Mouse (Mus musculus): ENCODE results near the gene Hilpda.

DNA sequence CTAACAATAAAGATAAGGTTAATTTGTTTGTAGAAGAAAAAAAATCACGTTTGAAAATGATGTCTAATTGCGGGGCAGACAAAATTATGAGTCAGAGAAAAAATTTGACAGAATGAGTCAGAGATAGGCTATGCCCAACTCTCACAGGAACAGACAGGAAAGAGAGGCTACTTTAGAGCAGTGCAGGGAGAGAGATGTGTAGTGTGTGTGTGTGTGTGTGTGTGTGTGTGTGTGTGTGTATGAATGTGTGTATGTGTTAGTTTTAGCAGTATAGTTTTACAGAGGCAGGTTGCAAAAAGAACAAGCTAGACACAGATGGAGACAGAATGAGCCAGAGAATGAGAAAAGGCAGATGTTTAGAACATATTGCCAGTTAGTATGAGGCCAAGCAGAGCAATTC, 26.8 kb downstream of the Hilpda start:
- no peak for TF ChIP-seq GATA1 (IDR thresholded peaks at IDR 0.05; ENCODE audit: borderline replicate concordance, low read length)
- no peak for TF ChIP-seq FLI1 (IDR thresholded peaks at IDR 0.05; ENCODE audit: low read length)

Measured in megakaryocyte, embryonic 14.5 days (primary cell).